Mouse (Mus musculus) forebrain, embryonic 12.5 days (tissue): ENCODE measurements at regions not wholly inside any gene's neighbourhood (a gene's known extent, or its start where the extent isn't known, plus 50 kb on each side); places are given as distances from the start of the nearest gene placed in this dataset.

Experiments used
- ATAC-seq: fragments of 200-750 bp; cut with Nextera tagmentation; 2 replicates; pipeline ENCODE4 v1.8.0; 2017; ENCODE audit warnings: moderate TSS enrichment; ENCODE audit not compliant: low FRiP score
- H3K27ac ChIP-seq: fragments of 300-500 bp; sonication (generic); 2 replicates; pipeline ENCODE4 v1.5.1; 2016; ENCODE audit warnings: mild to moderate bottlenecking
- H3K27me3 ChIP-seq: fragments of 300-500 bp; sonication (generic); 2 replicates; pipeline ENCODE4 v1.6.1; 2016; ENCODE audit warnings: mild to moderate bottlenecking
- H3K36me3 ChIP-seq: fragments of 300-500 bp; sonication (generic); replicated peaks from 2 replicates; pipeline ENCODE4 v1.6.1; 2016; ENCODE audit warnings: mild to moderate bottlenecking
- H3K4me1 ChIP-seq: fragments of 300-500 bp; sonication (generic); 2 replicates; pipeline ENCODE4 v1.6.1; 2016
- H3K4me2 ChIP-seq: fragments of 300-500 bp; sonication (generic); 2 replicates; pipeline ENCODE4 v1.6.1; 2016; ENCODE audit warnings: mild to moderate bottlenecking, moderate library complexity
- H3K4me3 ChIP-seq: fragments of 300-500 bp; sonication (generic); replicated peaks from 2 replicates; pipeline ENCODE4 v1.5.1; 2016; ENCODE audit warnings: mild to moderate bottlenecking
- H3K9ac ChIP-seq: fragments of 300-500 bp; sonication (generic); 2 replicates; pipeline ENCODE4 v1.6.1; 2016; ENCODE audit warnings: mild to moderate bottlenecking
- H3K9me3 ChIP-seq: fragments of 300-500 bp; sonication (generic); 2 replicates; pipeline ENCODE4 v1.6.1; 2016
- WGBS: fragments of 180-500 bp; shearing (Covaris S2); methylation state at CpG from one replicate; pipeline ENCODE4 v1.1.7; 2016; 5-methylcytosine and 5-hydroxymethylcytosine counted together

- Histone ChIP-seq H3K36me3 (no peaks in the 10 kb centered on the region), H3K4me3 (peak overlapping the region; percentile 40), H3K4me1 (no peaks in the 10 kb centered on the region), H3K9me3 (no peaks in the 10 kb centered on the region), H3K27me3 (no peaks in the 10 kb centered on the region), H3K4me2 (peak overlapping the region; percentile 48), H3K27ac (no peak overlapping the region), H3K9ac (no peak overlapping the region)
- WGBS, result 17% methylated on average over 16 of the region's 16 CpGs
- peak; percentile 93 for ATAC-seq
Measured at GRCm38 (mm10) chr17:22673891-22674622, 73.3 kb downstream of the Vmn2r112 start.
